Mouse (Mus musculus): ENCODE data around the gene Inpp5a.
A peak's percentile ranks its signal among the peaks of the same experiment; 100 is the strongest.

GRCm38 (mm10) chr7:139364005-139364557 lies 24.8 kb upstream of the Inpp5a start:
- 0 out of 2 replicates have a peak, but pooled peaks have one; percentile 13 for TF ChIP-seq CTCF (IDR thresholded peaks at IDR 0.05; ENCODE audit: low read depth)
- TF ChIP-seq EP300 (optimal IDR thresholded peaks at IDR 0.05): no peak
